ENCODE assay signal across 8 mouse cellular contexts in the genomic region with DNA sequence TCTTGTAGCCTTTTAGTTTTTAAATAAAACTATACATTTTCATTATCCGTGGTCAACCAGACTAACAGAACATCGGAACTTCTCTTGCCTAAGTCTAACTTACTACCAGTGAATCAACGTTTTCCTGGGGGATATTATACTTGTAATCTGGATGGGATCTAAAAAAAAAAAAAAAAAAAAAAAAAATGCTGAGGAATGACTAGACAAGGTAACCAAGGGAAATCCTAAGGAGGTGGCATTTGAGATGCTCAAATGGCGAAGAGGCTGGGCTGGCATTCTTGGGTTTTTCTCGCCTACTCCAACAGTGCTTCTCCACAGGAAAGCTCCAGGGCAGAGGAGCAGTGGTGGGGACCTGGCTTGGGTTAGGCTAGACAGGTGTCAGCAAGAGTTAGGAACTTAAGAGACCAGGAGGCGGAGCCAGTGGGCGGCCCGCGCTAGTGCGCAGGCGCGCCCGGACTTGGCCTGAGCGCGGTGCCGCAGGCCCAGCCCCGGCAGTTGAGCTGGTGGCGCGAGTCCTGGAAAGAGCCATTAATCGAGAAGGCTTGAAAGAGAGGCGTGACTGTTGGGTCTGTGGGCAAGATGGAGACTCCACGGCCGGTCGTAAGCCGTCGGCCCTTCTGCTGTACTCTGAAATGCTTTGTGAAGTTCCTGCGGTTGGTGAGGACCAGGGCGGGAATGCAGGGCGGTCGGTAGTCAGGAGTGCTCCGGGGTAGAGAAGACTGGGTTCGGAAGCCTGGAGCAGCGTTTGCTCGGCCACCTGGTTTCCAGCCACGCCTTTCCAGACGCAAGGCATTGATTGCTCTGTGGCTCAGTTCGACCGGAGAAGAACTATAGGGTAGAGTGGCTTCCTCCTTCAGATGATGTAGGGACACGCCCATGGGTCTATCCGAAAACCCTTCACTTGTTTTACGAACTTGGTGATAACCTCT. TPM values are rescaled to one million over a fixed set of nuclear protein-coding genes. Genes with fewer than 3 reads are reported as not detected.
A peak's percentile ranks its signal among the peaks of the same experiment; 100 is the strongest.
DNase-seq lines count a peak whose midpoint lies in the region; ATAC-seq and TF ChIP-seq lines count a peak whose summit lies in the region.

TSS of gene Cklf (plus strand) at position 423 of the 929 bp plus-strand sequence.

- DNase-seq in MEL-GATA-1-ER (ENCODE audit: extremely low read depth, low read depth) = peak; percentile 77
- peak; percentile 78 to 80 for DNase-seq in cerebellum, adult 2 months
- DNase-seq in forelimb bud, embryonic 11.5 days (ENCODE audit: low read depth, low spot score) = peak; percentile 97
- DNase-seq in layer of hippocampus, postnatal 10 days (ENCODE audit: low spot score in 2 of 2) = peak; percentile 77 to 82
- DNase-seq in lung, postnatal 10 days = peak; percentile 91
- DNase-seq in ovary, postnatal 36 days (ENCODE audit: low spot score) = peak; percentile 86
- DNase-seq in thymus, postnatal 25 days = peak; percentile 85

- H3K27ac ChIP-seq in cerebellum, adult 2 months (ENCODE audit: insufficient read depth, low read length) = no peak within 1 kb of the TSS

- no peaks in the 10 kb centered on the region for H3K27me3 ChIP-seq in cerebellum, adult 2 months (ENCODE audit: control insufficient read depth, insufficient read depth, low read length)

- peak; percentile 30; the same call in 1 of the 2 replicates for TF ChIP-seq POLR2A in cerebellum, adult 2 months (IDR thresholded peaks at IDR 0.05; ENCODE audit: borderline replicate concordance, insufficient read depth, low read length)

- H3K4me1 ChIP-seq in cerebellum, adult 2 months (ENCODE audit: control insufficient read depth, insufficient read depth, low read length) = peaks cover 4% of the 10 kb centered on the region; the same call in 1 of the 2 replicates

- TF ChIP-seq CTCF in cerebellum, adult 2 months (IDR thresholded peaks at IDR 0.05; ENCODE audit: borderline replicate concordance, insufficient read depth, low read depth, low read length) = peak; percentile 11; the same call in 1 of the 2 replicates

- peak within 1 kb of the TSS; percentile 73 for H3K4me3 ChIP-seq in cerebellum, adult 2 months (replicated peaks; ENCODE audit: insufficient read depth, low read depth, low read length)

- WGBS in cerebellum, adult 2 months = 5% methylated on average over 41 of the region's 41 CpGs

- peak; percentile 39 to 51 for ATAC-seq in hematopoietic stem cell, adult 5-6 weeks (replicated peaks in 1 of 2; ENCODE audit: insufficient read depth in 1 of 2, low FRiP score in 2 of 2, low TSS enrichment in 1 of 2, low read depth in 1 of 2, poor library complexity in 2 of 2, severe bottlenecking in 2 of 2)

RNA-seq across cellular contexts. Expression of gene Cklf, which starts in this region (rescaled TPM):
- polyA plus RNA-seq in cerebellum, adult 2 months (2012; rRNA removed) = 6.9 and 7.9 TPM in 2 replicates
- 23.2 and 26.5 TPM in 2 replicates for total RNA-seq in hematopoietic stem cell, adult 5-6 weeks (2017)
- total RNA-seq in layer of hippocampus, postnatal 10 days (2021) = 10 to 100 TPM; 10.2 to 13.8 TPM
